Mouse (Mus musculus) monocyte, adult 5-6 weeks (primary cell): ENCODE data around the gene Med19. TPM values are rescaled to one million over a fixed set of nuclear protein-coding genes. Genes with fewer than 3 reads are reported as not detected.

Source experiments
- ATAC-seq: fragments of 153-309, 156-312 bp; replicated peaks from 2 replicates; pipeline ENCODE4 v1.8.0; 2017; ENCODE audit warnings: mild to moderate bottlenecking; ENCODE audit not compliant: low TSS enrichment, insufficient number of reproducible peaks, severe bottlenecking, poor library complexity, low FRiP score
- total RNA-seq: library from RNA; stranded (forward); fragments of 200-1000, 200-491, 200-594 nt; gene quantifications from 3 replicates; pipeline ENCODE4 v1.2.3, GENCODE M21; 2017

The Med19 gene
- total RNA-seq, 1 experiment from 2014 or later = 11.5 TPM

DNA sequence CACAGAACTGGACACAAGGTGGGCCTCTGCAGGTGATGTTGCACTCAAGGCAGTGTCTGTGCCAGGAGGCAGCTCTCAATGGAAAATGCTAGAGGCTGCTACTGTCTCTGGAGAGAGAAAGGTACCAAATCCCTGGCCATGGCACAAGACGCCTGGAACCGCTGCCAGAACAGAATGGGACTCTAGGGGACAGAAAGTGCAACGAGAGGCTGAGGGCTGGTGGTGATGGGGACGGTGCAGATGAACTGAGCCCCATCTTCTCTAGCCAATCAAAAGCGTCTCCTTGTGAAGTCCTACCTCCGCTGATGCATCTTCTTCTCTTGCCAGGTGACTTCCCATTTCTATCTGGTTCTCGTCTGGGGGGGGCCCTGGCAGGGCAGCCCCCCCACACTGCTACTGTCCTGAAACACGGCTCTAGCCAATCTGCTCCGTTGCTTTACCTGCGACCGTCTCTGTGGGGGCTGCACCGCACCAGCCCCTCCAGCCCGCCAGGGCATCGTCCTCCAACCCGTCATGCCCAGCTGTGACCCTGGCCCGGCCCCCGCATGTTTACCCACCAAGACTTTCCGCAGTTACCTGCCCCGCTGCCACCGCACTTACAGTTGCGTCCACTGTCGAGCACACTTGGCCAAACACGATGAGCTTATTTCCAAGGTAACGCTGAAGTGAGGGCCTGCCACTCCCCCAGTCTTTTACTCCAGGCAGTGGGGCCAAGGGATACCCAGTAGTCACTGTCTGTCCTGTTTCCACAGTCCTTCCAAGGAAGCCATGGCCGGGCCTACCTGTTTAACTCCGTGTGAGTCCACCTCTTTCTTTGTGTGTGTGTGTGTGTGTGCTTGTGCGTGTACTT lies 58.3 kb downstream of the Med19 start:
- no peak for ATAC-seq

- ATAC-seq = no peak
Measured at GRCm38 (mm10) chr2:84737451-84737925, 59.3 kb downstream of the Med19 start.

Other genes with a start within 250 kb of the Med19 start
- 2.2 to 4.7 TPM (median 4.2 TPM) in 3 replicates for gene Tfpi, start 201.6 kb upstream of the Med19 start, total RNA-seq
- gene Ctnnd1, start 27.6 kb upstream of the Med19 start, total RNA-seq = 7.9 to 20.7 TPM (median 8.5 TPM) in 3 replicates
- gene Btbd18, start 19.3 kb upstream of the Med19 start, total RNA-seq = not detected in 3 replicates
- gene Selenoh, start 7.6 kb upstream of the Med19 start, total RNA-seq = 34.9 to 47.7 TPM (median 37.5 TPM) in 3 replicates
- gene Gm28635, start 361 bp upstream of the Med19 start, total RNA-seq = 4.1 TPM in 1 of 3 replicates, not detected in the others
- 20.9 to 31.5 TPM (median 22.4 TPM) in 3 replicates for gene Tmx2, start 738 bp downstream of the Med19 start, total RNA-seq
- gene Zdhhc5, start 36.8 kb downstream of the Med19 start, total RNA-seq = 22.4 to 46.2 TPM (median 25.7 TPM) in 3 replicates
- 29.1 to 46.4 TPM (median 29.3 TPM) in 3 replicates for gene Clp1, start 48.9 kb downstream of the Med19 start, total RNA-seq
- gene Ypel4, start 55.7 kb downstream of the Med19 start, total RNA-seq = not detected in 3 replicates
- not detected in 3 replicates for gene Gm19426, start 65.3 kb downstream of the Med19 start, total RNA-seq
- gene Serping1, start 97.0 kb downstream of the Med19 start, total RNA-seq = not detected in 3 replicates
- 19.2 to 64.4 TPM (median 43.8 TPM) in 3 replicates for gene Ube2l6, start 120.4 kb downstream of the Med19 start, total RNA-seq
- not detected in 3 replicates for gene Smtnl1, start 144.2 kb downstream of the Med19 start, total RNA-seq
- gene Timm10, start 148.6 kb downstream of the Med19 start, total RNA-seq = 11.3 to 21.0 TPM (median 16.2 TPM) in 3 replicates
- gene Slc43a1, start 160.4 kb downstream of the Med19 start, total RNA-seq = 0.29 to 0.32 TPM in 2 of 3 replicates, not detected in the other
- gene Rtn4rl2, start 208.3 kb downstream of the Med19 start, total RNA-seq = not detected in 3 replicates